Mouse (Mus musculus) thymus, postnatal 4 days (tissue): ENCODE results near the gene Rnf41.

Experiments
- DNase-seq: peaks from one replicate; pipeline ENCODE4 v3.0.0; 2021

Rnf41 gene

GRCm38 (mm10) chr10:128488776-128489175 is 77.3 kb downstream of the Rnf41 start:
- DNase-seq: no peak

- no peak for DNase-seq
These were observed 77.9 kb downstream of the Rnf41 start for GRCm38 (mm10) chr10:128489380-128489779.

GRCm38 (mm10) chr10:128489785-128490184 is 78.3 kb downstream of the Rnf41 start:
- DNase-seq: no peak

- DNase-seq: no peak
These were observed 78.8 kb downstream of the Rnf41 start for GRCm38 (mm10) chr10:128490232-128490631.

GRCm38 (mm10) chr10:128490912-128491311 is 79.5 kb downstream of the Rnf41 start:
- no peak for DNase-seq
